Mouse (Mus musculus): ENCODE data around the gene Stx4a. TPM values are rescaled to one million over a fixed set of nuclear protein-coding genes. Genes with fewer than 3 reads are reported as not detected.

Gene Stx4a
- total RNA-seq, 2 experiments from 2014 or later = 65.6 to 68.6 TPM

DNA sequence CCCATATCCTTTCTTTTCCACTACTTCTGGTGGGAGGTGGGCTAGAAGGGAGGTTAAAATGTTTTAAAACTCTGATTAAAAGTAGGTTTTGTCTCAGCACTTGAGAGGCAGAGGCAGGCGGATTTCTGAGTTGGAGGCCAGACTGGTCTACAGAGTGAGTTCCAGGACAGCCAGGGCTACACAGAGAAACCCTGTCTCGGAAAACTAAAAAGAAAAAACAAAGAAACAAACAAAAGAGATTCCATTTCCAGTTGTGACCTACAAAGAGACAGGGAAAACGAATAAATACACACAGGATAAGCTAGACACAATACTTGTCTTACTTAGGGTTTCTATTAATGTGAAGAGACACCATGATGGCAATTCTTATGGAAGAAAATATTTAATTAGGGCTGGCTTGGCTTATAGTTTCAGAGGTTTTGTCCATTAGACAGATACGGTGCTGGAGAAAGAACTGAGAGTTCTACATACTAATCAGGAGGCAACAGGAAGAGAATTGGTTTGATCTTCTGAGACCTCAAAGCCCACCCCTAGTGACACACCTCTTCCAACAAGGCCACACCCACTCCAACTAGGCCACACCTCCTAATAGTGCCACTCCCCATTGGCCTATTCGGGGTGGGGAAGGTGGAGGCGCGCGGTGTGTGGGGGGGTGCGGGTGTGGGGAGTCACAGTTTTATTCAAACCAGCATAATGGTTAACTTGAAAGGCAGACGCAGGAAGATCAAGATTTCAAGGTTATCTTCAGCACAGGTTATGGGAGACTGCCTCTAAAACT lies 74.3 kb downstream of the Stx4a start:
- no peak for DNase-seq (ENCODE audit: low spot score in 2 of 2)

Other genes with a start within 250 kb of the Stx4a start
- gene Ccdc189, start 235.7 kb upstream of the Stx4a start, total RNA-seq (2021) = 10 to 100 TPM in 1 of 2 experiments, 1 to 10 TPM in 1; 9.5 to 10.4 TPM
- gene Rnf40, start 235.5 kb upstream of the Stx4a start, total RNA-seq (2021) = 10 to 100 TPM; 67.4 to 67.9 TPM
- gene Zfp629, start 208.5 kb upstream of the Stx4a start, total RNA-seq (2021) = 10 to 100 TPM; 20.1 to 21.6 TPM
- 10 to 100 TPM; 34.4 to 34.6 TPM for gene Bcl7c, start 115.4 kb upstream of the Stx4a start, total RNA-seq (2021)
- 1 to 10 TPM; 3.5 to 4.6 TPM for gene Ctf1, start 111.6 kb upstream of the Stx4a start, total RNA-seq (2021)
- gene Ctf2, start 92.1 kb upstream of the Stx4a start, total RNA-seq (2021) = not detected
- gene Fbxl19, start 79.8 kb upstream of the Stx4a start, total RNA-seq (2021) = 10 to 100 TPM; 59.2 to 59.7 TPM
- 10 to 100 TPM; 25.9 to 29.3 TPM for gene Orai3, start 54.5 kb upstream of the Stx4a start, total RNA-seq (2021)
- 10 to 100 TPM; 35.4 to 44.6 TPM for gene Setd1a, start 47.6 kb upstream of the Stx4a start, total RNA-seq (2021)
- 1 to 10 TPM; 4.1 to 5.2 TPM for gene Gm49388, start 38.7 kb upstream of the Stx4a start, total RNA-seq (2021)
- gene Hsd3b7, start 23.7 kb upstream of the Stx4a start, total RNA-seq (2021) = 1 to 10 TPM; 6.3 to 7.8 TPM
- 100 to 1,000 TPM; 335 to 338 TPM for gene Stx1b, start 255 bp downstream of the Stx4a start, total RNA-seq (2021)
- gene Zfp646, start 51.9 kb downstream of the Stx4a start, total RNA-seq (2021) = 10 to 100 TPM; 34.6 to 35.9 TPM
- 10 to 100 TPM; 20.9 to 25.7 TPM for gene Zfp668, start 52.5 kb downstream of the Stx4a start, total RNA-seq (2021)
- 1 to 10 TPM; 2.8 to 3.3 TPM for gene Prss53, start 66.7 kb downstream of the Stx4a start, total RNA-seq (2021)
- not detected for gene Gm21974, start 71.2 kb downstream of the Stx4a start, total RNA-seq (2021)
- gene Vkorc1, start 71.3 kb downstream of the Stx4a start, total RNA-seq (2021) = 10 to 100 TPM; 22.9 to 30.8 TPM
- 10 to 100 TPM; 41.4 to 42.4 TPM for gene Bckdk, start 79.8 kb downstream of the Stx4a start, total RNA-seq (2021)
- 10 to 100 TPM; 29.8 to 30.9 TPM for gene Kat8, start 88.2 kb downstream of the Stx4a start, total RNA-seq (2021)
- gene Prss8, start 105.8 kb downstream of the Stx4a start, total RNA-seq (2021) = under 1 TPM; 0.25 to 0.46 TPM
- gene Prss36, start 122.4 kb downstream of the Stx4a start, total RNA-seq (2021) = 10 to 100 TPM; 10.3 to 10.5 TPM
- 100 to 1,000 TPM; 279 to 285 TPM for gene Fus, start 143.2 kb downstream of the Stx4a start, total RNA-seq (2021)
- gene Pycard, start 169.6 kb downstream of the Stx4a start, total RNA-seq (2021) = 1 to 10 TPM; 2.1 to 3.2 TPM
- gene Trim72, start 179.7 kb downstream of the Stx4a start, total RNA-seq (2021) = under 1 TPM; 0.32 to 0.58 TPM
- gene Itgam, start 238.3 kb downstream of the Stx4a start, total RNA-seq (2021) = 10 to 100 TPM; 11.0 to 11.2 TPM
- under 1 TPM in 1 of 2 experiments, not detected in 1; 0.25 TPM for gene Gm49368, start 238.4 kb downstream of the Stx4a start, total RNA-seq (2021)

All from layer of hippocampus, adult 18-20 months (tissue).